9 mouse cellular contexts compared by ENCODE assay signal in the genomic region with DNA sequence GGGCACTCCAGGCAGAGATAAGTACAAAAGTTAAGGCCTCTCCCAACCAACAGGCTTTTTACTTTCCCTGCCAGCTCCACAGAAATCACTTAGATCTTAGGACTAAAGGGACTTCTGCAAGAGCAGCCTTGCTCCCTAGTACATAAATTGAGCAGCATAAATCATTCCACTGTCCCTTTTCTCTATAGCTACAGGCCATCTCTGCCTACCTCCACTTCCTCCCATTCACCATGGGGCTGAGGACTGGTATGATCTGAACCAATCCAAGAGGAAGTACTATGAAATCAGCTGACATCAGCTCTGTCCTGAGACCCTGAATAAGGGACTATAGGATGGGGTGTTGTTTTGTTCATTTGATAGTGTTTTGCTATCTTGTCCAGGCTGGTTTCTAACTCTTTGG. TPM values are rescaled to one million over a fixed set of nuclear protein-coding genes. Genes with fewer than 3 reads are reported as not detected.
A peak's percentile ranks its signal among the peaks of the same experiment; 100 is the strongest.
DNase-seq lines count a peak whose midpoint lies in the region; ATAC-seq lines count a peak whose summit lies in the region.
"Had no signal": no experiment of that assay in that cellular context is flagged by ENCODE, and none has a peak within 500 bp of the region (broad histone marks: within the 10 kb centered on the region; RNA-seq: fewer than 3 reads in every experiment).

No protein-coding gene starts in this region.

- peak overlapping the region; percentile 64 for H3K4me2 ChIP-seq in heart, embryonic 14.5 days (ENCODE audit: low read length)
- peak overlapping the region; percentile 47 for H3K4me2 ChIP-seq in hindbrain, embryonic 15.5 days
- H3K4me2 ChIP-seq in midbrain, embryonic 13.5 days (replicated peaks), result peak overlapping the region; percentile 51

- peaks cover 23 to 89% of the 10 kb centered on the region in 2 experiments for H3K4me1 ChIP-seq in heart, embryonic 14.5 days (ENCODE audit: control insufficient read depth in 2 of 2, insufficient read depth in 2 of 2, low read length in 2 of 2)
- H3K4me1 ChIP-seq in hindbrain, embryonic 15.5 days (replicated peaks), result peaks cover 92% of the 10 kb centered on the region
- peaks cover 95% of the 10 kb centered on the region for H3K4me1 ChIP-seq in midbrain, embryonic 13.5 days (replicated peaks)

- intact Hi-C loops in heart, postnatal 14 days (cut with DNase I), result loop anchor here (2.0 kb wide), 1 partner anchor 21 kb away; no protein-coding TSS in a partner anchor

- H3K9ac ChIP-seq in heart, embryonic 14.5 days (ENCODE audit: low read length), result peak overlapping the region; percentile 67
- H3K9ac ChIP-seq in hindbrain, embryonic 15.5 days, result peak overlapping the region; percentile 12; the same call in 1 of the 2 replicates
- H3K9ac ChIP-seq in midbrain, embryonic 13.5 days (replicated peaks), result peak overlapping the region; percentile 46

- peak overlapping the region in 1 of 2 experiments; percentile 16; a peak in 2 of 4 replicates for H3K4me3 ChIP-seq in heart, embryonic 14.5 days (ENCODE audit: control insufficient read depth in 1 of 2, insufficient read depth in 1 of 2, low read depth in 1 of 2, low read length in 2 of 2)
- peak overlapping the region; percentile 9 for H3K4me3 ChIP-seq in hindbrain, embryonic 15.5 days
- peak overlapping the region; percentile 23 for H3K4me3 ChIP-seq in midbrain, embryonic 13.5 days (replicated peaks)

- peaks cover 14% of the 10 kb centered on the region for H3K36me3 ChIP-seq in heart, embryonic 14.5 days (ENCODE audit: control insufficient read depth, insufficient read depth, low read length)
- H3K36me3 ChIP-seq in hindbrain, embryonic 15.5 days, result peaks cover under 1% of the 10 kb centered on the region; the same call in 1 of the 2 replicates
- peaks cover 5% of the 10 kb centered on the region; the same call in 1 of the 2 replicates for H3K36me3 ChIP-seq in midbrain, embryonic 13.5 days

- no peaks in the 10 kb centered on the region for H3K9me3 ChIP-seq in heart, embryonic 14.5 days (ENCODE audit: control insufficient read depth, low read length)
- no peaks in the 10 kb centered on the region for H3K9me3 ChIP-seq in hindbrain, embryonic 15.5 days
- H3K9me3 ChIP-seq in midbrain, embryonic 13.5 days, result no peaks in the 10 kb centered on the region

- H3K27ac ChIP-seq in heart, embryonic 14.5 days (replicated peaks in 1 of 2; ENCODE audit: control insufficient read depth in 1 of 2, insufficient read depth in 1 of 2, low read depth in 2 of 2, low read length in 2 of 2), result peak overlapping the region; percentile 85 to 92
- H3K27ac ChIP-seq in hindbrain, embryonic 15.5 days (replicated peaks), result peak overlapping the region; percentile 82
- peak overlapping the region; percentile 91 for H3K27ac ChIP-seq in midbrain, embryonic 13.5 days

- no peak for DNase-seq in heart, postnatal 14 days
- DNase-seq in MEL-GATA-1-ER (ENCODE audit: extremely low read depth, low read depth), result peak; percentile 38
- no peak for DNase-seq in adrenal gland, postnatal 10 days
- no peak for DNase-seq in spleen, postnatal 10 days (ENCODE audit: low spot score in 2 of 2)

- H3K27me3 ChIP-seq in heart, embryonic 14.5 days (ENCODE audit: control insufficient read depth, insufficient read depth, low read length), result no peaks in the 10 kb centered on the region
- no peaks in the 10 kb centered on the region for H3K27me3 ChIP-seq in hindbrain, embryonic 15.5 days
- H3K27me3 ChIP-seq in midbrain, embryonic 13.5 days, result no peaks in the 10 kb centered on the region
- H3K27me3 ChIP-seq: Patski had no signal

- no peak for ATAC-seq in heart, embryonic 14.5 days (ENCODE audit: insufficient number of reproducible peaks, insufficient read depth, low FRiP score, low read depth)
- peak; percentile 28 for ATAC-seq in hindbrain, embryonic 15.5 days (ENCODE audit: low FRiP score, low read depth)
- ATAC-seq in midbrain, embryonic 13.5 days, result peak; percentile 41; the same call in 1 of the 2 replicates
- no peak; the same call in 1 of the 2 replicates for ATAC-seq in megakaryocyte-erythroid progenitor cell, adult 5-6 weeks (replicated peaks; ENCODE audit: low FRiP score, low TSS enrichment, poor library complexity, severe bottlenecking)

RNA-seq across cellular contexts. Expression of a gene that starts 26.4 kb away (rescaled TPM):
- 28.1 and 28.2 TPM in 2 replicates for polyA plus RNA-seq in heart, embryonic 14.5 days (2014; fragmentation: Nextera tagmentation; extraction: Ambion mirVana)
- 10 to 100 TPM; 45.2 to 48.8 TPM for total RNA-seq in heart, postnatal 14 days (2021)
- 30.0 and 31.2 TPM in 2 replicates for polyA plus RNA-seq in hindbrain, embryonic 15.5 days (2015; fragmentation: Nextera tagmentation; extraction: Ambion mirVana)
- polyA plus RNA-seq in midbrain, embryonic 13.5 days (2015; fragmentation: Nextera tagmentation; extraction: Ambion mirVana), result 43.6 and 47.1 TPM in 2 replicates
- total RNA-seq in adrenal gland, postnatal 10 days (2021), result 10 to 100 TPM; 46.7 to 63.4 TPM
- total RNA-seq in megakaryocyte-erythroid progenitor cell, adult 5-6 weeks (2014; fragmentation: Nextera tagmentation), result 127 and 136 TPM in 2 replicates
- total RNA-seq in megakaryocyte-erythroid progenitor cell, adult 5-6 weeks (2017), result 28.2 and 29.6 TPM in 2 replicates

RNA-seq across cellular contexts. Expression of a gene that starts 57.7 kb away (rescaled TPM):
- 11.6 and 12.1 TPM in 2 replicates for polyA plus RNA-seq in heart, embryonic 14.5 days (2014; fragmentation: Nextera tagmentation; extraction: Ambion mirVana)
- 10 to 100 TPM; 10.4 to 10.7 TPM for total RNA-seq in heart, postnatal 14 days (2021)
- polyA plus RNA-seq in hindbrain, embryonic 15.5 days (2015; fragmentation: Nextera tagmentation; extraction: Ambion mirVana), result 14.2 and 14.9 TPM in 2 replicates
- polyA plus RNA-seq in midbrain, embryonic 13.5 days (2015; fragmentation: Nextera tagmentation; extraction: Ambion mirVana), result 13.7 and 16.0 TPM in 2 replicates
- total RNA-seq in adrenal gland, postnatal 10 days (2021), result 10 to 100 TPM; 11.9 to 18.6 TPM
- total RNA-seq in megakaryocyte-erythroid progenitor cell, adult 5-6 weeks (2014; fragmentation: Nextera tagmentation), result 7.0 and 10.1 TPM in 2 replicates
- total RNA-seq in megakaryocyte-erythroid progenitor cell, adult 5-6 weeks (2017), result 2.3 and 12.4 TPM in 2 replicates

Comparison
In these comparisons a context has a peak if more than half of its experiments do, and no peak if none do; other contexts are left out.
1. ATAC-seq: peak in hindbrain, embryonic 15.5 days (single experiment) and midbrain, embryonic 13.5 days (single experiment); none in heart, embryonic 14.5 days (single experiment) and megakaryocyte-erythroid progenitor cell, adult 5-6 weeks (single experiment).
2. H3K9ac ChIP-seq: peak in every context shown above with its lines; median percentile 67 in heart, embryonic 14.5 days; 46 in midbrain, embryonic 13.5 days; 12 in hindbrain, embryonic 15.5 days.
3. Peak in every context shown above with its lines, with median percentiles within 50 percentile points of each other: H3K27ac ChIP-seq and H3K4me2 ChIP-seq.